Mouse (Mus musculus) intestine, embryonic 16.5 days (tissue): Measurements from ENCODE around the gene Pifo. TPM values are rescaled to one million over a fixed set of nuclear protein-coding genes. Genes with fewer than 3 reads are reported as not detected.
"Not testable (repeated sequence)": the region's sequence is repeated elsewhere in the genome, so short reads cannot be mapped to it uniquely, and the experiment has no call there.

Experiments used
- ATAC-seq: fragments of 200-750 bp; cut with Nextera tagmentation; 2 replicates; pipeline ENCODE4 v1.8.0; 2017; ENCODE audit warnings: moderate TSS enrichment, moderate library complexity
- H3K27ac ChIP-seq: fragments of 300-500 bp; sonication (generic); 2 replicates; pipeline ENCODE4 v1.5.1; 2014; ENCODE audit warnings: mild to moderate bottlenecking, low read length
- H3K27me3 ChIP-seq: fragments of 300-500 bp; sonication (generic); replicated peaks from 2 replicates; pipeline ENCODE4 v1.6.1; 2014; ENCODE audit warnings: low read length, control low read depth, mixed read lengths; ENCODE audit not compliant: control insufficient read depth, insufficient read depth
- H3K36me3 ChIP-seq: fragments of 300-500 bp; sonication (generic); 2 replicates; pipeline ENCODE4 v1.6.1; 2014; ENCODE audit warnings: low read length, control low read depth; ENCODE audit not compliant: control insufficient read depth, insufficient read depth
- H3K4me1 ChIP-seq: fragments of 300-500 bp; sonication (generic); 2 replicates; pipeline ENCODE4 v1.6.1; 2014; ENCODE audit warnings: low read length, control low read depth, mixed read lengths; ENCODE audit not compliant: control insufficient read depth, insufficient read depth
- H3K4me2 ChIP-seq: fragments of 300-500 bp; sonication (generic); 2 replicates; pipeline ENCODE4 v1.6.1; 2014; ENCODE audit warnings: low read depth, low read length, control low read depth
- H3K4me3 ChIP-seq: fragments of 300-500 bp; sonication (generic); 2 replicates; pipeline ENCODE4 v1.5.1; 2014; ENCODE audit warnings: mild to moderate bottlenecking, low read length
- H3K9ac ChIP-seq: fragments of 300-500 bp; sonication (generic); 2 replicates; pipeline ENCODE4 v1.6.1; 2014; ENCODE audit warnings: low read depth, low read length
- H3K9me3 ChIP-seq: fragments of 300-500 bp; sonication (generic); 2 replicates; pipeline ENCODE4 v1.6.1; 2016; ENCODE audit warnings: low read length, control low read depth; ENCODE audit not compliant: control insufficient read depth
- WGBS: fragments of 180-500 bp; shearing (Covaris S2); extraction: QIAGEN DNeasy Blood & Tissue Kit; methylation state at CpG from one replicate; pipeline ENCODE4 v1.1.7; 2014; 5-methylcytosine and 5-hydroxymethylcytosine counted together
- polyA plus RNA-seq: library from polyadenylated mRNA; unstranded; fragments of >200 nt; fragmentation: Nextera tagmentation; extraction: Ambion mirVana; gene quantifications from 2 replicates; pipeline ENCODE4 v1.2.1, GENCODE M21; 2015

Pifo gene
- polyA plus RNA-seq, 1 experiment from 2014 or later = not detected

GRCm38 (mm10) chr3:106000707-106001375 is 13.6 kb downstream of the Pifo start:
- peak; percentile 46 for ATAC-seq
- H3K4me1 ChIP-seq = no peaks in the 10 kb centered on the region
- no peak overlapping the region for H3K4me3 ChIP-seq
- H3K9me3 ChIP-seq = no peaks in the 10 kb centered on the region
- H3K27me3 ChIP-seq = no peaks in the 10 kb centered on the region
- 18% methylated on average over 11 of the region's 11 CpGs for WGBS
- no peak overlapping the region for H3K9ac ChIP-seq
- peak overlapping the region; percentile 42 for H3K4me2 ChIP-seq
- no peak overlapping the region for H3K27ac ChIP-seq
- H3K36me3 ChIP-seq = no peaks in the 10 kb centered on the region

- no peaks in the 10 kb centered on the region for H3K36me3 ChIP-seq
- WGBS = 60% methylated on average over 2 of the region's 2 CpGs
- H3K4me2 ChIP-seq = no peak overlapping the region
- ATAC-seq = no peak
- no peak overlapping the region for H3K9ac ChIP-seq
- no peak overlapping the region for H3K4me3 ChIP-seq
- no peak overlapping the region for H3K27ac ChIP-seq
- H3K4me1 ChIP-seq = no peaks in the 10 kb centered on the region
- no peaks in the 10 kb centered on the region for H3K9me3 ChIP-seq
- no peaks in the 10 kb centered on the region for H3K27me3 ChIP-seq
These were observed 19.7 kb downstream of the Pifo start for GRCm38 (mm10) chr3:105994730-105995129.

GRCm38 (mm10) chr3:105991653-105992283 is 22.7 kb downstream of the Pifo start:
- WGBS = 25% methylated on average over 4 of the region's 4 CpGs

GRCm38 (mm10) chr3:105989611-105990010 is 24.8 kb downstream of the Pifo start:
- WGBS = 60% methylated on average over 5 of the region's 5 CpGs

More at GRCm38 (mm10) chr3:105991653-105992283, 22.7 kb downstream of the Pifo start:
- Histone ChIP-seq H3K4me1 (no peaks in the 10 kb centered on the region), H3K27me3 (no peaks in the 10 kb centered on the region), H3K4me2 (no peak overlapping the region), H3K27ac (no peak overlapping the region), H3K36me3 (no peaks in the 10 kb centered on the region), H3K9me3 (no peaks in the 10 kb centered on the region), H3K9ac (no peak overlapping the region), H3K4me3 (no peak overlapping the region)
- no peak for ATAC-seq

GRCm38 (mm10) chr3:105974174-105974573 is 40.3 kb downstream of the Pifo start:
- Histone ChIP-seq H3K9ac (no peak overlapping the region), H3K27ac (no peak overlapping the region), H3K4me2 (no peak overlapping the region), H3K9me3 (no peaks in the 10 kb centered on the region), H3K27me3 (no peaks in the 10 kb centered on the region), H3K4me1 (no peaks in the 10 kb centered on the region), H3K36me3 (0 out of 2 replicates have a peak, but pooled peaks cover 2% of the 10 kb centered on the region), H3K4me3 (no peak overlapping the region)
- ATAC-seq = no peak
- WGBS = 90% methylated on average over 2 of the region's 2 CpGs

More at GRCm38 (mm10) chr3:105989611-105990010, 24.8 kb downstream of the Pifo start:
- not testable (repeated sequence) for H3K4me3 ChIP-seq, H3K36me3 ChIP-seq, H3K27me3 ChIP-seq, H3K9ac ChIP-seq, ATAC-seq, H3K4me1 ChIP-seq, H3K9me3 ChIP-seq, H3K4me2 ChIP-seq, H3K27ac ChIP-seq

- no peaks in the 10 kb centered on the region for H3K9me3 ChIP-seq
These were observed 41.0 kb downstream of the Pifo start, which contains the start of gene Ovgp1 for GRCm38 (mm10) chr3:105973411-105973810. Gene Ovgp1 (plus strand): TSS chr3:105973711.

GRCm38 (mm10) chr3:105971831-105972446 is 42.5 kb downstream of the Pifo start:
- ATAC-seq = no peak

More at GRCm38 (mm10) chr3:105973411-105973810, 41.0 kb downstream of the Pifo start, which contains the start of gene Ovgp1:
- Histone ChIP-seq H3K4me3 (no peak within 1 kb of the TSS), H3K9ac (no peak within 1 kb of the TSS), H3K27ac (no peak within 1 kb of the TSS), H3K27me3 (no peaks in the 10 kb centered on the region), H3K4me2 (no peak within 1 kb of the TSS), H3K36me3 (0 out of 2 replicates have a peak, but pooled peaks cover 7% of the 10 kb centered on the region), H3K4me1 (no peaks in the 10 kb centered on the region)
- WGBS = 77% methylated on average over 3 of the region's 3 CpGs
- ATAC-seq = no peak

GRCm38 (mm10) chr3:105960700-105961099 is 53.7 kb downstream of the Pifo start:
- peak overlapping the region; percentile 92; the same call in 1 of the 2 replicates for H3K4me3 ChIP-seq

More at GRCm38 (mm10) chr3:105971831-105972446, 42.5 kb downstream of the Pifo start:
- no peak overlapping the region for H3K4me3 ChIP-seq
- 82% methylated on average over 5 of the region's 5 CpGs for WGBS
- H3K27ac ChIP-seq = no peak overlapping the region
- H3K9me3 ChIP-seq = no peaks in the 10 kb centered on the region
- no peak overlapping the region for H3K4me2 ChIP-seq
- no peak overlapping the region for H3K9ac ChIP-seq
- peaks cover 10% of the 10 kb centered on the region; the same call in 1 of the 2 replicates for H3K36me3 ChIP-seq
- no peaks in the 10 kb centered on the region for H3K4me1 ChIP-seq
- H3K27me3 ChIP-seq = no peaks in the 10 kb centered on the region

GRCm38 (mm10) chr3:105959999-105960398 is 54.4 kb downstream of the Pifo start, which contains the start of gene Atp5f1:
Gene Atp5f1 (minus strand): TSS chr3:105960099.
- H3K4me3 ChIP-seq = peak within 1 kb of the TSS; percentile 92
- H3K27me3 ChIP-seq = no peaks in the 10 kb centered on the region
- peak within 1 kb of the TSS; percentile 97 for H3K9ac ChIP-seq
- H3K27ac ChIP-seq = peak within 1 kb of the TSS; percentile 93
- peaks cover 12% of the 10 kb centered on the region for H3K36me3 ChIP-seq
- no peaks in the 10 kb centered on the region for H3K9me3 ChIP-seq
- no peak for ATAC-seq
- H3K4me2 ChIP-seq = peak within 1 kb of the TSS; percentile 75
- H3K4me1 ChIP-seq = peaks cover 14% of the 10 kb centered on the region
- 3% methylated on average over 6 of the region's 6 CpGs for WGBS

More at GRCm38 (mm10) chr3:105960700-105961099, 53.7 kb downstream of the Pifo start:
- Histone ChIP-seq H3K9me3 (no peaks in the 10 kb centered on the region), H3K36me3 (peaks cover 19% of the 10 kb centered on the region), H3K4me1 (peaks cover 14% of the 10 kb centered on the region), H3K4me2 (no peak overlapping the region; the same call in 1 of the 2 replicates), H3K9ac (no peak overlapping the region), H3K27me3 (no peaks in the 10 kb centered on the region), H3K27ac (no peak overlapping the region)
- WGBS = 96% methylated on average over 2 of the region's 2 CpGs
- ATAC-seq = no peak
